Mouse (Mus musculus) heart, embryonic 12.5 days (tissue): ENCODE measurements around the gene Gm20388. TPM values are rescaled to one million over a fixed set of nuclear protein-coding genes. Genes with fewer than 3 reads are reported as not detected.

Experiments
- ATAC-seq: fragments of 200-750 bp; cut with Nextera tagmentation; 2 replicates; pipeline ENCODE4 v1.8.0; 2017; ENCODE audit warnings: moderate TSS enrichment, moderate library complexity; ENCODE audit not compliant: insufficient number of reproducible peaks, low FRiP score
- H3K27ac ChIP-seq: fragments of 300-500 bp; sonication (generic); 2 replicates; pipeline ENCODE4 v1.5.1; 2016; ENCODE audit warnings: mild to moderate bottlenecking, moderate library complexity; ENCODE audit not compliant: poor library complexity, severe bottlenecking
- H3K27me3 ChIP-seq: fragments of 300-500 bp; sonication (generic); replicated peaks from 2 replicates; pipeline ENCODE4 v1.6.1; 2016; ENCODE audit warnings: mild to moderate bottlenecking, moderate library complexity
- H3K36me3 ChIP-seq: fragments of 300-500 bp; sonication (generic); 2 replicates; pipeline ENCODE4 v1.6.1; 2016; ENCODE audit warnings: mild to moderate bottlenecking, moderate library complexity
- H3K4me1 ChIP-seq: fragments of 300-500 bp; sonication (generic); replicated peaks from 2 replicates; pipeline ENCODE4 v1.6.1; 2016; ENCODE audit warnings: mild to moderate bottlenecking
- H3K4me2 ChIP-seq: fragments of 300-500 bp; sonication (generic); 2 replicates; pipeline ENCODE4 v1.6.1; 2016; ENCODE audit warnings: mild to moderate bottlenecking, moderate library complexity
- H3K4me3 ChIP-seq: fragments of 300-500 bp; sonication (generic); 2 replicates; pipeline ENCODE4 v1.5.1; 2016; ENCODE audit warnings: mild to moderate bottlenecking
- H3K9ac ChIP-seq: fragments of 300-500 bp; sonication (generic); 2 replicates; pipeline ENCODE4 v1.6.1; 2016; ENCODE audit warnings: mild to moderate bottlenecking, moderate library complexity
- H3K9me3 ChIP-seq: fragments of 300-500 bp; sonication (generic); replicated peaks from 2 replicates; pipeline ENCODE4 v1.6.1; 2016; ENCODE audit warnings: mild to moderate bottlenecking, moderate library complexity
- WGBS: fragments of 180-500 bp; shearing (Covaris S2); methylation state at CpG from one replicate; pipeline ENCODE4 v1.1.7; 2016; 5-methylcytosine and 5-hydroxymethylcytosine counted together
- polyA plus RNA-seq: library from polyadenylated mRNA; unstranded; fragments of >200 nt; fragmentation: Nextera tagmentation; extraction: Ambion mirVana; gene quantifications from 2 replicates; pipeline ENCODE4 v1.2.1, GENCODE M21; 2016

Gene Gm20388
- polyA plus RNA-seq, 1 experiment from 2014 or later, result not detected

GRCm38 (mm10) chr8:121688496-121688895, 1777.9 kb downstream of the Gm20388 start:
- Histone ChIP-seq H3K4me1 (peaks cover 13% of the 10 kb centered on the region), H3K9ac (no peak overlapping the region), H3K9me3 (no peaks in the 10 kb centered on the region), H3K27me3 (0 out of 2 replicates have a peak, but pooled peaks cover 3% of the 10 kb centered on the region), H3K36me3 (no peaks in the 10 kb centered on the region), H3K4me3 (no peak overlapping the region), H3K27ac (no peak overlapping the region), H3K4me2 (no peak overlapping the region)
- WGBS, result 37% methylated on average over 5 of the region's 5 CpGs
- no peak for ATAC-seq

GRCm38 (mm10) chr8:121694453-121694852, 1783.8 kb downstream of the Gm20388 start:
- no peak for ATAC-seq
- Histone ChIP-seq H3K4me3 (no peak overlapping the region), H3K9me3 (no peaks in the 10 kb centered on the region), H3K27me3 (no peaks in the 10 kb centered on the region), H3K9ac (no peak overlapping the region), H3K4me1 (peaks cover 12% of the 10 kb centered on the region), H3K27ac (no peak overlapping the region), H3K4me2 (no peak overlapping the region), H3K36me3 (no peaks in the 10 kb centered on the region)
- 52% methylated on average over 4 of the region's 4 CpGs for WGBS

- H3K27me3 ChIP-seq, result no peaks in the 10 kb centered on the region
- ATAC-seq, result no peak
- 62% methylated on average over 6 of the region's 6 CpGs for WGBS
Observed at GRCm38 (mm10) chr8:121695585-121696184, 1785.0 kb downstream of the Gm20388 start.

GRCm38 (mm10) chr8:121697735-121698614, 1787.3 kb downstream of the Gm20388 start:
- peak overlapping the region; percentile 41; the same call in 1 of the 2 replicates for H3K9ac ChIP-seq
- H3K36me3 ChIP-seq, result no peaks in the 10 kb centered on the region
- 4% methylated on average over 16 of the region's 17 CpGs for WGBS
- H3K9me3 ChIP-seq, result no peaks in the 10 kb centered on the region
- H3K27me3 ChIP-seq, result no peaks in the 10 kb centered on the region
- peaks cover 12% of the 10 kb centered on the region for H3K4me1 ChIP-seq
- H3K4me3 ChIP-seq, result peak overlapping the region; percentile 30
- no peak overlapping the region for H3K27ac ChIP-seq
- peak overlapping the region; percentile 63 for H3K4me2 ChIP-seq
- ATAC-seq, result peak; percentile 51

More at GRCm38 (mm10) chr8:121695585-121696184, 1785.0 kb downstream of the Gm20388 start:
- Histone ChIP-seq H3K9ac (no peak overlapping the region), H3K27ac (no peak overlapping the region), H3K4me2 (no peak overlapping the region), H3K9me3 (no peaks in the 10 kb centered on the region), H3K36me3 (no peaks in the 10 kb centered on the region), H3K4me3 (no peak overlapping the region), H3K4me1 (peaks cover 12% of the 10 kb centered on the region)

GRCm38 (mm10) chr8:121698615-121699101, 1788.0 kb downstream of the Gm20388 start:
- Histone ChIP-seq H3K36me3 (no peaks in the 10 kb centered on the region), H3K27me3 (no peaks in the 10 kb centered on the region), H3K27ac (no peak overlapping the region), H3K9me3 (no peaks in the 10 kb centered on the region), H3K9ac (peak overlapping the region; percentile 41; the same call in 1 of the 2 replicates), H3K4me3 (peak overlapping the region; percentile 30), H3K4me2 (peak overlapping the region; percentile 63), H3K4me1 (peaks cover 12% of the 10 kb centered on the region)
- no peak for ATAC-seq
- WGBS, result 6% methylated on average over 9 of the region's 9 CpGs

GRCm38 (mm10) chr8:121699936-121700335, 1789.3 kb downstream of the Gm20388 start:
- Histone ChIP-seq H3K27me3 (0 out of 2 replicates have a peak, but pooled peaks cover 4% of the 10 kb centered on the region), H3K27ac (no peak overlapping the region), H3K4me1 (peaks cover 12% of the 10 kb centered on the region), H3K4me3 (no peak overlapping the region), H3K36me3 (no peaks in the 10 kb centered on the region), H3K9ac (no peak overlapping the region), H3K9me3 (no peaks in the 10 kb centered on the region), H3K4me2 (no peak overlapping the region)
- ATAC-seq, result no peak
- 84% methylated on average over 2 of the region's 2 CpGs for WGBS

GRCm38 (mm10) chr8:121705174-121705573, 1794.5 kb downstream of the Gm20388 start:
- Histone ChIP-seq H3K4me3 (no peak overlapping the region), H3K9me3 (no peaks in the 10 kb centered on the region), H3K4me2 (no peak overlapping the region), H3K4me1 (no peaks in the 10 kb centered on the region), H3K36me3 (no peaks in the 10 kb centered on the region), H3K9ac (no peak overlapping the region), H3K27ac (no peak overlapping the region), H3K27me3 (peaks cover 28% of the 10 kb centered on the region; the same call in 1 of the 2 replicates)
- no peak for ATAC-seq
- 51% methylated on average over 3 of the region's 3 CpGs for WGBS

GRCm38 (mm10) chr8:121706956-121707355, 1796.3 kb downstream of the Gm20388 start:
- 80% methylated on average over 11 of the region's 11 CpGs for WGBS
- Histone ChIP-seq H3K9ac (no peak overlapping the region), H3K4me1 (no peaks in the 10 kb centered on the region), H3K9me3 (no peaks in the 10 kb centered on the region), H3K36me3 (no peaks in the 10 kb centered on the region), H3K27ac (no peak overlapping the region), H3K27me3 (peaks cover 28% of the 10 kb centered on the region; the same call in 1 of the 2 replicates), H3K4me3 (no peak overlapping the region), H3K4me2 (no peak overlapping the region)
- ATAC-seq, result no peak

GRCm38 (mm10) chr8:121708406-121708805, 1797.8 kb downstream of the Gm20388 start:
- no peaks in the 10 kb centered on the region for H3K9me3 ChIP-seq
- H3K27ac ChIP-seq, result no peak overlapping the region
- H3K27me3 ChIP-seq, result peaks cover 37% of the 10 kb centered on the region
- H3K4me1 ChIP-seq, result no peaks in the 10 kb centered on the region
- H3K9ac ChIP-seq, result no peak overlapping the region
- no peak overlapping the region for H3K4me2 ChIP-seq
- H3K4me3 ChIP-seq, result no peak overlapping the region
- 59% methylated on average over 6 of the region's 6 CpGs for WGBS
- H3K36me3 ChIP-seq, result no peaks in the 10 kb centered on the region
- ATAC-seq, result no peak

GRCm38 (mm10) chr8:121717502-121717901, 1806.9 kb downstream of the Gm20388 start:
- H3K4me2 ChIP-seq, result 0 out of 2 replicates have a peak overlapping the region, but pooled peaks have one; percentile 10
- no peak overlapping the region for H3K27ac ChIP-seq
- H3K9ac ChIP-seq, result no peak overlapping the region
- H3K36me3 ChIP-seq, result no peaks in the 10 kb centered on the region
- WGBS, result 34% methylated on average over 14 of the region's 14 CpGs
- H3K9me3 ChIP-seq, result no peaks in the 10 kb centered on the region
- H3K4me3 ChIP-seq, result no peak overlapping the region
- H3K27me3 ChIP-seq, result peaks cover 85% of the 10 kb centered on the region
- no peak for ATAC-seq
- no peaks in the 10 kb centered on the region; the same call in 1 of the 2 replicates for H3K4me1 ChIP-seq

- 28% methylated on average over 12 of the region's 12 CpGs for WGBS
- no peaks in the 10 kb centered on the region; the same call in 1 of the 2 replicates for H3K4me1 ChIP-seq
- H3K27me3 ChIP-seq, result peaks cover 84% of the 10 kb centered on the region
- no peak overlapping the region for H3K27ac ChIP-seq
- no peaks in the 10 kb centered on the region for H3K36me3 ChIP-seq
- no peak overlapping the region for H3K9ac ChIP-seq
- 0 out of 2 replicates have a peak overlapping the region, but pooled peaks have one; percentile 10 for H3K4me2 ChIP-seq
- H3K4me3 ChIP-seq, result no peak overlapping the region
- no peak for ATAC-seq
- H3K9me3 ChIP-seq, result no peaks in the 10 kb centered on the region
Observed at GRCm38 (mm10) chr8:121717982-121718425, 1807.4 kb downstream of the Gm20388 start.
